Mouse (Mus musculus): ENCODE data around the gene Gm49387. TPM values are rescaled to one million over a fixed set of nuclear protein-coding genes. Genes with fewer than 3 reads are reported as not detected.

Gene Gm49387
- polyA plus RNA-seq, 1 experiment from 2014 or later, result 0.73 TPM

- no peaks in the 10 kb centered on the region for H3K27me3 ChIP-seq
- H3K4me1 ChIP-seq (replicated peaks), result no peaks in the 10 kb centered on the region
- H3K4me2 ChIP-seq, result no peak overlapping the region
- no peaks in the 10 kb centered on the region for H3K36me3 ChIP-seq
- no peak overlapping the region for H3K27ac ChIP-seq (replicated peaks)
- no peaks in the 10 kb centered on the region for H3K9me3 ChIP-seq
- 87% methylated on average over 4 of the region's 4 CpGs for WGBS
- no peak for ATAC-seq (ENCODE audit: low read depth)
- H3K9ac ChIP-seq, result no peak overlapping the region
- H3K4me3 ChIP-seq, result no peak overlapping the region
Measured at GRCm38 (mm10) chr14:31530847-31531246, 109.8 kb downstream of the Gm49387 start.

- Histone ChIP-seq H3K27ac (replicated peaks) (no peak overlapping the region), H3K4me3 (no peak overlapping the region), H3K4me1 (replicated peaks) (no peaks in the 10 kb centered on the region), H3K4me2 (no peak overlapping the region), H3K36me3 (no peaks in the 10 kb centered on the region), H3K9me3 (no peaks in the 10 kb centered on the region), H3K9ac (no peak overlapping the region), H3K27me3 (no peaks in the 10 kb centered on the region)
- no peak for ATAC-seq (ENCODE audit: low read depth)
- WGBS, result 80% methylated on average over 7 of the region's 7 CpGs
Measured at GRCm38 (mm10) chr14:31525040-31525810, 115.5 kb downstream of the Gm49387 start.

GRCm38 (mm10) chr14:31521318-31521717 lies 119.4 kb downstream of the Gm49387 start:
- Histone ChIP-seq H3K36me3 (no peaks in the 10 kb centered on the region), H3K4me1 (replicated peaks) (no peaks in the 10 kb centered on the region), H3K4me3 (no peak overlapping the region), H3K4me2 (no peak overlapping the region), H3K9ac (no peak overlapping the region), H3K27ac (replicated peaks) (no peak overlapping the region), H3K27me3 (no peaks in the 10 kb centered on the region), H3K9me3 (no peaks in the 10 kb centered on the region)
- no peak for ATAC-seq (ENCODE audit: low read depth)
- WGBS, result 85% methylated on average over 2 of the region's 2 CpGs

- no peaks in the 10 kb centered on the region for H3K27me3 ChIP-seq
- no peak overlapping the region for H3K9ac ChIP-seq
- H3K27ac ChIP-seq (replicated peaks), result no peak overlapping the region
- H3K4me1 ChIP-seq (replicated peaks), result no peaks in the 10 kb centered on the region
- no peak overlapping the region for H3K4me3 ChIP-seq
- WGBS, result 68% methylated on average over 3 of the region's 3 CpGs
- no peak for ATAC-seq (ENCODE audit: low read depth)
- no peak overlapping the region for H3K4me2 ChIP-seq
- H3K9me3 ChIP-seq, result peaks cover 7% of the 10 kb centered on the region; the same call in 1 of the 2 replicates
- H3K36me3 ChIP-seq, result no peaks in the 10 kb centered on the region
Measured at GRCm38 (mm10) chr14:31519165-31519564, 121.5 kb downstream of the Gm49387 start.

- 89% methylated on average over 2 of the region's 2 CpGs for WGBS
- Histone ChIP-seq H3K4me1 (replicated peaks) (no peaks in the 10 kb centered on the region), H3K36me3 (peaks cover 8% of the 10 kb centered on the region; the same call in 1 of the 2 replicates), H3K4me2 (no peak overlapping the region), H3K27ac (replicated peaks) (no peak overlapping the region), H3K4me3 (no peak overlapping the region), H3K9ac (no peak overlapping the region), H3K27me3 (no peaks in the 10 kb centered on the region), H3K9me3 (peaks cover 7% of the 10 kb centered on the region; the same call in 1 of the 2 replicates)
- no peak for ATAC-seq (ENCODE audit: low read depth)
Measured at GRCm38 (mm10) chr14:31515895-31516294, 124.8 kb downstream of the Gm49387 start.

- Histone ChIP-seq H3K27ac (replicated peaks) (no peak overlapping the region), H3K9me3 (peaks cover 7% of the 10 kb centered on the region; the same call in 1 of the 2 replicates), H3K4me3 (no peak overlapping the region), H3K4me2 (no peak overlapping the region), H3K4me1 (replicated peaks) (no peaks in the 10 kb centered on the region), H3K9ac (no peak overlapping the region), H3K36me3 (peaks cover 57% of the 10 kb centered on the region), H3K27me3 (no peaks in the 10 kb centered on the region)
- ATAC-seq (ENCODE audit: low read depth), result no peak
- 95% methylated on average over 3 of the region's 3 CpGs for WGBS
Measured at GRCm38 (mm10) chr14:31510322-31510721, 130.4 kb downstream of the Gm49387 start.

GRCm38 (mm10) chr14:31509911-31510310 lies 130.8 kb downstream of the Gm49387 start:
- H3K9me3 ChIP-seq, result peaks cover 6% of the 10 kb centered on the region; the same call in 1 of the 2 replicates
- ATAC-seq (ENCODE audit: low read depth), result no peak
- H3K9ac ChIP-seq, result no peak overlapping the region
- no peaks in the 10 kb centered on the region for H3K4me1 ChIP-seq (replicated peaks)
- WGBS, result 96% methylated on average over 2 of the region's 2 CpGs
- H3K27ac ChIP-seq (replicated peaks), result no peak overlapping the region
- H3K27me3 ChIP-seq, result no peaks in the 10 kb centered on the region
- H3K36me3 ChIP-seq, result peaks cover 61% of the 10 kb centered on the region
- H3K4me3 ChIP-seq, result no peak overlapping the region
- H3K4me2 ChIP-seq, result no peak overlapping the region

GRCm38 (mm10) chr14:31506456-31506855 lies 134.2 kb downstream of the Gm49387 start:
- Histone ChIP-seq H3K4me3 (no peak overlapping the region), H3K27me3 (no peaks in the 10 kb centered on the region), H3K4me2 (no peak overlapping the region), H3K27ac (replicated peaks) (no peak overlapping the region), H3K36me3 (peaks cover 87% of the 10 kb centered on the region), H3K4me1 (replicated peaks) (no peaks in the 10 kb centered on the region), H3K9me3 (no peaks in the 10 kb centered on the region), H3K9ac (no peak overlapping the region)
- ATAC-seq (ENCODE audit: low read depth), result no peak
- 97% methylated on average over 6 of the region's 6 CpGs for WGBS

GRCm38 (mm10) chr14:31503406-31503805 lies 137.3 kb downstream of the Gm49387 start:
- ATAC-seq (ENCODE audit: low read depth), result no peak
- Histone ChIP-seq H3K4me2 (no peak overlapping the region), H3K4me1 (replicated peaks) (no peaks in the 10 kb centered on the region), H3K27ac (replicated peaks) (no peak overlapping the region), H3K9ac (no peak overlapping the region), H3K9me3 (no peaks in the 10 kb centered on the region), H3K4me3 (no peak overlapping the region), H3K27me3 (no peaks in the 10 kb centered on the region), H3K36me3 (peaks cover 96% of the 10 kb centered on the region)
- WGBS, result 90% methylated on average over 13 of the region's 13 CpGs

Other genes starting within 250 kb of the Gm49387 start
- 134 and 139 TPM in 2 replicates for gene Sh3bp5, start 204.8 kb downstream of the Gm49387 start, polyA plus RNA-seq (2015; fragmentation: Nextera tagmentation; extraction: Ambion mirVana)
- 11.0 and 12.5 TPM in 2 replicates for gene Eaf1, start 146.5 kb downstream of the Gm49387 start, polyA plus RNA-seq (2015; fragmentation: Nextera tagmentation; extraction: Ambion mirVana)
- 49.1 and 56.3 TPM in 2 replicates for gene Mettl6, start 145.8 kb downstream of the Gm49387 start, polyA plus RNA-seq (2015; fragmentation: Nextera tagmentation; extraction: Ambion mirVana)
- 0.25 and 0.33 TPM in 2 replicates for gene Colq, start 49.5 kb downstream of the Gm49387 start, polyA plus RNA-seq (2015; fragmentation: Nextera tagmentation; extraction: Ambion mirVana)
- 16.9 and 17.8 TPM in 2 replicates for gene Btd, start 150 bp upstream of the Gm49387 start, polyA plus RNA-seq (2015; fragmentation: Nextera tagmentation; extraction: Ambion mirVana)
- gene Hacl1, start 408 bp upstream of the Gm49387 start, polyA plus RNA-seq (2015; fragmentation: Nextera tagmentation; extraction: Ambion mirVana), result 8.8 and 9.9 TPM in 2 replicates
- 7.9 and 8.6 TPM in 2 replicates for gene Ankrd28, start 189.8 kb upstream of the Gm49387 start, polyA plus RNA-seq (2015; fragmentation: Nextera tagmentation; extraction: Ambion mirVana)